Mouse (Mus musculus): Measurements from ENCODE around the gene Gm10563. TPM values are rescaled to one million over a fixed set of nuclear protein-coding genes. Genes with fewer than 3 reads are reported as not detected.

The Gm10563 gene
- total RNA-seq (2023), result not detected

GRCm38 (mm10) chr4:155645308-155645707 is at the start of gene Gm10563:
Gm10563 (minus strand) TSS chr4:155645408.

GRCm38 (mm10) chr4:155694111-155694481 is 48.9 kb upstream of the Gm10563 start, which contains the start of gene Fndc10:
Fndc10 (plus strand) TSS chr4:155694342.

GRCm38 (mm10) chr4:155668689-155669597 is 23.7 kb upstream of the Gm10563 start, which contains the start of gene Mib2:
Mib2 (minus strand) TSS chr4:155669198.

GRCm38 (mm10) chr4:155653086-155653450 is 7.9 kb upstream of the Gm10563 start, which contains the start of gene Mmp23:
Mmp23 (minus strand) TSS chr4:155653384.

GRCm38 (mm10) chr4:155624338-155625291 is 20.6 kb downstream of the Gm10563 start, which contains the start of gene Cdk11b:
Cdk11b (plus strand) TSS chr4:155624854.

GRCm38 (mm10) chr4:155601091-155601996 is 43.9 kb downstream of the Gm10563 start, which contains the start of gene Slc35e2:
Slc35e2 (plus strand) TSS chr4:155601416.

Other genes with a start within 250 kb of the Gm10563 start
- gene Gabrd, start 247.3 kb downstream of the Gm10563 start, total RNA-seq (2023), result not detected
- under 1 TPM; 0.31 to 0.33 TPM for gene Cfap74, start 236.2 kb downstream of the Gm10563 start, total RNA-seq (2023)
- gene Tmem52, start 176.3 kb downstream of the Gm10563 start, total RNA-seq (2023), result not detected
- gene Gnb1, start 154.0 kb downstream of the Gm10563 start, total RNA-seq (2023), result 100 to 1,000 TPM; 247 to 260 TPM
- 100 to 1,000 TPM; 370 to 381 TPM for gene Nadk, start 83.0 kb downstream of the Gm10563 start, total RNA-seq (2023)
- 10 to 100 TPM; 15.3 to 15.9 TPM for gene Slc35e2, start 44.0 kb downstream of the Gm10563 start, total RNA-seq (2023)
- gene Cdk11b, start 20.6 kb downstream of the Gm10563 start, total RNA-seq (2023), result 100 to 1,000 TPM; 142 to 143 TPM
- gene Mmp23, start 8.0 kb upstream of the Gm10563 start, total RNA-seq (2023), result 1 to 10 TPM in 1 of 2 experiments, under 1 TPM in 1; 0.64 to 1.2 TPM
- gene Mib2, start 23.8 kb upstream of the Gm10563 start, total RNA-seq (2023), result 10 to 100 TPM; 37.6 to 40.6 TPM
- under 1 TPM; 0.90 to 1.00 TPM for gene Fndc10, start 48.9 kb upstream of the Gm10563 start, total RNA-seq (2023)
- gene Ssu72, start 59.4 kb upstream of the Gm10563 start, total RNA-seq (2023), result 10 to 100 TPM; 95.1 to 95.2 TPM
- under 1 TPM; 0.44 to 0.51 TPM for gene Tmem240, start 89.4 kb upstream of the Gm10563 start, total RNA-seq (2023)
- gene Atad3a, start 115.7 kb upstream of the Gm10563 start, total RNA-seq (2023), result 10 to 100 TPM; 10.7 to 13.0 TPM
- not detected for gene Vwa1, start 129.3 kb upstream of the Gm10563 start, total RNA-seq (2023)
- gene Tmem88b, start 140.5 kb upstream of the Gm10563 start, total RNA-seq (2023), result not detected
- gene Ankrd65, start 145.0 kb upstream of the Gm10563 start, total RNA-seq (2023), result under 1 TPM in 1 of 2 experiments, not detected in 1; 0.40 TPM
- gene Mrpl20, start 157.5 kb upstream of the Gm10563 start, total RNA-seq (2023), result 10 to 100 TPM; 49.7 to 50.7 TPM
- 100 to 1,000 TPM; 131 to 142 TPM for gene Ccnl2, start 167.1 kb upstream of the Gm10563 start, total RNA-seq (2023)
- gene Aurkaip1, start 185.9 kb upstream of the Gm10563 start, total RNA-seq (2023), result 100 to 1,000 TPM in 1 of 2 experiments, 10 to 100 TPM in 1; 81.0 to 100 TPM
- under 1 TPM in 1 of 2 experiments, not detected in 1; 0.78 TPM for gene Mxra8, start 194.3 kb upstream of the Gm10563 start, total RNA-seq (2023)
- 10 to 100 TPM; 49.5 to 53.3 TPM for gene Dvl1, start 202.0 kb upstream of the Gm10563 start, total RNA-seq (2023)
- 1 to 10 TPM; 2.6 to 2.8 TPM for gene Tas1r3, start 218.0 kb upstream of the Gm10563 start, total RNA-seq (2023)
- gene Cptp, start 224.0 kb upstream of the Gm10563 start, total RNA-seq (2023), result 10 to 100 TPM; 22.2 TPM
- 10 to 100 TPM; 40.0 to 40.7 TPM for gene Ints11, start 224.1 kb upstream of the Gm10563 start, total RNA-seq (2023)
- 10 to 100 TPM; 12.2 TPM for gene Pusl1, start 246.4 kb upstream of the Gm10563 start, total RNA-seq (2023)
- 10 to 100 TPM; 57.0 to 63.5 TPM for gene Acap3, start 246.4 kb upstream of the Gm10563 start, total RNA-seq (2023)